Mouse (Mus musculus) olfactory bulb, adult 2 months (tissue): ENCODE measurements around the gene Rps6kb2. TPM values are rescaled to one million over a fixed set of nuclear protein-coding genes. Genes with fewer than 3 reads are reported as not detected.

Experiments used
- H3K27ac ChIP-seq: fragments of 200-500 bp; 2 replicates; pipeline ENCODE4 v1.5.1; 2012; ENCODE audit warnings: low read depth, low read length; ENCODE audit not compliant: insufficient read depth
- H3K4me1 ChIP-seq: fragments of 200-500 bp; 2 replicates; pipeline ENCODE4 v1.6.1; 2012; ENCODE audit warnings: low read length; ENCODE audit not compliant: control insufficient read depth, insufficient read depth
- H3K4me3 ChIP-seq: fragments of 200-500 bp; 2 replicates; pipeline ENCODE4 v1.5.1; 2012; ENCODE audit warnings: mild to moderate bottlenecking, low read depth, low read length, moderate library complexity; ENCODE audit not compliant: insufficient read depth
- CTCF ChIP-seq: fragments of 200-500 bp; IDR thresholded peaks from 2 replicates; pipeline ENCODE4 v1.5.1; 2012; ENCODE audit warnings: low read depth, mild to moderate bottlenecking, low read length, moderate library complexity; ENCODE audit not compliant: insufficient read depth
- POLR2A ChIP-seq: fragments of 200-500 bp; IDR thresholded peaks from 2 replicates; pipeline ENCODE4 v1.6.1; 2012; ENCODE audit warnings: mild to moderate bottlenecking, low read depth, low read length, moderate library complexity; ENCODE audit not compliant: insufficient read depth
- WGBS: fragments of 180-500 bp; shearing (Covaris S2); methylation state at CpG from one replicate; pipeline ENCODE4 v1.1.7; 2018; 5-methylcytosine and 5-hydroxymethylcytosine counted together
- polyA plus RNA-seq: library from polyadenylated mRNA; stranded (reverse); fragments of >200 nt; gene quantifications from 2 replicates; pipeline ENCODE4 v1.2.4, GENCODE M21; 2012; ENCODE audit warnings: low replicate concordance; ENCODE audit not compliant: missing spikeins, insufficient read depth, insufficient read length

Rps6kb2 gene
- polyA plus RNA-seq, 1 experiment, result not detected

GRCm38 (mm10) chr19:4191528-4192250 is 28.5 kb upstream of the Rps6kb2 start, which contains the start of gene Ppp1ca:
Gene Ppp1ca, plus strand, starts transcription at chr19:4192065.
- WGBS, result 4% methylated on average over 42 of the region's 47 CpGs
- peak within 1 kb of the TSS; percentile 76 for H3K4me3 ChIP-seq
- peak within 1 kb of the TSS; percentile 68 for H3K27ac ChIP-seq
- peak; percentile 85 for TF ChIP-seq POLR2A
- TF ChIP-seq CTCF, result peak; percentile 62; the same call in 1 of the 2 replicates
- H3K4me1 ChIP-seq, result peaks cover 12% of the 10 kb centered on the region

GRCm38 (mm10) chr19:4190831-4191334 is 27.7 kb upstream of the Rps6kb2 start, which contains the start of gene Tbc1d10c:
Gene Tbc1d10c, minus strand, starts transcription at chr19:4191284.
- Histone ChIP-seq H3K4me3 (peak within 1 kb of the TSS; percentile 76), H3K4me1 (peaks cover 10% of the 10 kb centered on the region), H3K27ac (peak within 1 kb of the TSS; percentile 68)
- WGBS, result 72% methylated on average over 4 of the region's 4 CpGs
- TF ChIP-seq POLR2A (no peak), CTCF (no peak)

DNA sequence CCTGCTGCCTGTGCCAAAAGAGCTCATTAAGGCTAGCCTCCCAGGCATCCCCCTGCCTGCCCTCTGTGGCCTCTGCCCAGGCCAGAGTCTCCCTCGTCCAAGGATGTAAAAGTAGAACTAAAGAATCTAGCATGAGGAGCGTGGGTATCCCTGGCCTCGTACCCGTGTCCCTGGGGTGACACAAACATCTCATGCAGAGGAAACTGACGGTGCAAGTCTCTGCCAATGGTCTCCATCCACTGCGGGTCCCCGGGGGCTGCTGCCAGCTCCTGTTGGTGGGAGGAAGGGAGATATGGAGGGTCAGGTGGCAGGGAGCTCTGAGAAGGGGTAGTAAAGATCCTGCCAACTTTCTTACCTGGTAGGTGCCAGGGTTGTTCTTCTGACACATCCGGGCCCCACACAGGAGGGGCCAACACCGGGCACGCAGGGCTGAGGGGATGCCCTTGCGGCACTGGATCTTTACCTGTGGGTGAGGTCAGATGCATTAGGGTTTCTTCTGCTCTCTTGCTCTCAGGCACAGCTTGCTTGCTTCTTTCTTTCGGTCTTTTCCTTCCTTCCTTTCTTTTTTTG is 26.0 kb upstream of the Rps6kb2 start:
- Histone ChIP-seq H3K4me3 (no peak overlapping the region), H3K4me1 (peaks cover 14% of the 10 kb centered on the region), H3K27ac (no peak overlapping the region)
- 83% methylated on average over 12 of the region's 12 CpGs for WGBS
- TF ChIP-seq CTCF (no peak), POLR2A (no peak)

DNA sequence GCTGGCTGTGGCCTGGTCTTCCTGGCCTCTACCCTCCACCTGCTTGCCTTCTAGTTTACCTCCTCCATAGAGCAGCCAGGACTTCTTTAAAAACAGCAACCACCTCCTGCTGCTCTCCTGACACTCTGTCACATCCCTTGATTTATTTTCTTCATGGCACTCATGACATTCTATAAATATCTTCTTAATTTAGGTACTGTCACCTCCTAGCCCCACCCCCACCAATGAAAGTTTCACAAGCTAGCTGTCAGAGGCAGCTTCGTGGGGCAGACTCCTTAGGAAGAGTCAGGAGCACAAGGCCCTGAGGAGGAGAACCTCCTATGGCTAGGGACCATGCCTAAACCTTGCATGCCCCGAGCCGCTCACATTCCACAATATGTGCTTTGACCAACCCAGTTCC is 24.1 kb upstream of the Rps6kb2 start:
- Histone ChIP-seq H3K27ac (no peak overlapping the region), H3K4me1 (peaks cover 8% of the 10 kb centered on the region), H3K4me3 (no peak overlapping the region)
- TF ChIP-seq POLR2A (no peak), CTCF (no peak)
- 78% methylated on average over 3 of the region's 3 CpGs for WGBS

GRCm38 (mm10) chr19:4184976-4185975 is 22.1 kb upstream of the Rps6kb2 start:
- WGBS, result 63% methylated on average over 15 of the region's 15 CpGs
- TF ChIP-seq CTCF (no peak), POLR2A (no peak)
- peaks cover 13% of the 10 kb centered on the region for H3K4me1 ChIP-seq
- no peak overlapping the region for H3K4me3 ChIP-seq
- H3K27ac ChIP-seq, result no peak overlapping the region

GRCm38 (mm10) chr19:4183689-4184088 is 20.5 kb upstream of the Rps6kb2 start:
- TF ChIP-seq POLR2A (no peak), CTCF (no peak)
- Histone ChIP-seq H3K4me3 (no peak overlapping the region), H3K27ac (no peak overlapping the region), H3K4me1 (peaks cover 13% of the 10 kb centered on the region)
- 51% methylated on average over 2 of the region's 2 CpGs for WGBS

DNA sequence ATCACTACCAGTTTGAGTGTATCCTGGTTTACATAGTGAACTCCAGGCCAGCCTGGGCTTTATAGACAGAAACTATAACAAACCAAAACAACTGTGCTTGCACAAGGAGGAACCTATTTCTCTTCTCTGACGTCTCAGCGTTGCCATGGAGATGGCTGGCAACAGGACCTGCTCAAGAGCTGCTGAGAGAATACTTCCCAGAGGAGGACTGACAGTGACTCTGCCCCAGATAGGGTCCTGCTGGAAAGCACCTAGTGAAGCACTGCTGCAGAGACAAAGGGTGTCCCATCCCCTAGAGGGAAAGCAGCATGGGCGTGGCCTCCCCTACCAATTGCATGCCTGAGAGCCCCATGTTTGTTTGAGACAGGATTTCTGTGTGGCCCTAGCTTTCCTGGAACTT is 18.7 kb upstream of the Rps6kb2 start:
- TF ChIP-seq CTCF (no peak), POLR2A (no peak)
- 36% methylated on average over 3 of the region's 3 CpGs for WGBS
- no peak overlapping the region for H3K27ac ChIP-seq

DNA sequence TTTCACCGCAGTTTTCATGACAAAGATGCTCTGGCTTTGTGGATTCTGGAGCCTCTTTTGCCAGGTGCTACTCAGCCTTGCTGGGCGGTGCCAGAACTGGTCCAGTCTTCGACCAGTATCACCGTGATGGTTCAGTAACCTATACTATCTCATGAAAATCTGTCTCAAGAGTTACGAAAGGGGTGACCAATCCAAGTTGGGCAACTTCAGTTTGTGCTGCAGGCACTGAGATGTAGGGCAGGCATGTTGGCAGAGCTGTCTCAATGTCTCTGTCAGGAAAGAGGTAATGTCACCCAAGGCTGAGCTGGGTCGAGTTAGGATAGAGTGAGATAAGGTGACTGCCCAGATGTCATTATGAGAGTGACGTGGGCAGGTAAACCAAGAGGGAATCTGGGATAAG is 17.3 kb upstream of the Rps6kb2 start:
- Histone ChIP-seq H3K27ac (no peak overlapping the region), H3K4me3 (no peak overlapping the region), H3K4me1 (peaks cover 12% of the 10 kb centered on the region)
- 92% methylated on average over 7 of the region's 7 CpGs for WGBS
- TF ChIP-seq CTCF (no peak), POLR2A (no peak)

More for the DNA sequence above, 18.7 kb upstream of the Rps6kb2 start:
- no peak overlapping the region for H3K4me3 ChIP-seq
- peaks cover 10% of the 10 kb centered on the region for H3K4me1 ChIP-seq
